Mouse (Mus musculus): ENCODE results near the gene Rabl6. TPM values are rescaled to one million over a fixed set of nuclear protein-coding genes. Genes with fewer than 3 reads are reported as not detected.
A peak's percentile ranks its signal among the peaks of the same experiment; 100 is the strongest.

Gene Rabl6
- polyA plus RNA-seq, 1 experiment from 2014 or later: 73.6 TPM

DNA sequence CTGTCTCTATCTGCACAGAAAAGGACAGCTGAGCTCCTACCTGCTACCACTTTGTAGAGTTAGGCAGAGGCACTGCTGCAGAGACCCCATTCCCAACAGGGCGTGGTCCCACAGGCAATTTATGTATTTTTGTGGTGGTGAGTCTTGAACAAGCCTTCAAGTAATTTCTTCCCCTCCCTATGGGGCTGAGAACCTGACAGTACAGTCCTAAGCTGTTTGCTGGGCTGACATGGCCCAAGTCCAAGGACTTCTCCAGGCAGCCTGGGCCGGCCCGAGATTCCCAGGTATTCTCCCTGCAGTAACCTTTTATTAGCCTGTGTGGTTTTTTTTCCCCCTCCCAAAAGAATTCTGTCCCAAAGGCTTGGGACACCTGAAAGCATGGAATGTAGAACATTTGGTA, 24.2 kb downstream of the Rabl6 start:
- peaks cover 30% of the 10 kb centered on the region for H3K4me1 ChIP-seq (replicated peaks; ENCODE audit: control insufficient read depth, insufficient read depth, low read length)
- ATAC-seq: no peak
- no peak overlapping the region for H3K4me3 ChIP-seq (replicated peaks; ENCODE audit: low read length)
- no peak overlapping the region for H3K9ac ChIP-seq (replicated peaks; ENCODE audit: low read depth, low read length)
- H3K27ac ChIP-seq (ENCODE audit: low read length): no peak overlapping the region
- WGBS: 97% methylated on average over 3 of the region's 3 CpGs
- peaks cover 20% of the 10 kb centered on the region for H3K27me3 ChIP-seq (replicated peaks; ENCODE audit: control insufficient read depth, insufficient read depth, low read length)
- no peaks in the 10 kb centered on the region for H3K9me3 ChIP-seq (ENCODE audit: control insufficient read depth, low read length)
- H3K36me3 ChIP-seq (ENCODE audit: control insufficient read depth, insufficient read depth): peaks cover 7% of the 10 kb centered on the region; the same call in 1 of the 2 replicates
- no peak overlapping the region for H3K4me2 ChIP-seq (ENCODE audit: low read length)

- 71% methylated on average over 4 of the region's 4 CpGs for WGBS
- Histone ChIP-seq H3K9ac (replicated peaks; ENCODE audit: low read depth, low read length) (no peak overlapping the region), H3K36me3 (ENCODE audit: control insufficient read depth, insufficient read depth) (peaks cover 7% of the 10 kb centered on the region; the same call in 1 of the 2 replicates), H3K27me3 (replicated peaks; ENCODE audit: control insufficient read depth, insufficient read depth, low read length) (peaks cover 26% of the 10 kb centered on the region), H3K27ac (ENCODE audit: low read length) (no peak overlapping the region), H3K4me1 (replicated peaks; ENCODE audit: control insufficient read depth, insufficient read depth, low read length) (peaks cover 31% of the 10 kb centered on the region), H3K4me3 (replicated peaks; ENCODE audit: low read length) (no peak overlapping the region), H3K9me3 (ENCODE audit: control insufficient read depth, low read length) (no peaks in the 10 kb centered on the region), H3K4me2 (ENCODE audit: low read length) (no peak overlapping the region)
- ATAC-seq: no peak
These were observed 24.8 kb downstream of the Rabl6 start for GRCm38 (mm10) chr2:25583571-25583970.

- ATAC-seq: no peak
- Histone ChIP-seq H3K27ac (ENCODE audit: low read length) (no peak overlapping the region), H3K36me3 (ENCODE audit: control insufficient read depth, insufficient read depth) (peaks cover 7% of the 10 kb centered on the region; the same call in 1 of the 2 replicates)
These were observed 25.2 kb downstream of the Rabl6 start for GRCm38 (mm10) chr2:25583120-25583481.

GRCm38 (mm10) chr2:25582466-25583119, 25.7 kb downstream of the Rabl6 start:
- Histone ChIP-seq H3K9ac (replicated peaks; ENCODE audit: low read depth, low read length) (no peak overlapping the region), H3K4me2 (ENCODE audit: low read length) (no peak overlapping the region), H3K9me3 (ENCODE audit: control insufficient read depth, low read length) (no peaks in the 10 kb centered on the region), H3K27me3 (replicated peaks; ENCODE audit: control insufficient read depth, insufficient read depth, low read length) (peaks cover 36% of the 10 kb centered on the region), H3K4me1 (replicated peaks; ENCODE audit: control insufficient read depth, insufficient read depth, low read length) (peaks cover 41% of the 10 kb centered on the region), H3K27ac (ENCODE audit: low read length) (no peak overlapping the region), H3K4me3 (replicated peaks; ENCODE audit: low read length) (no peak overlapping the region), H3K36me3 (ENCODE audit: control insufficient read depth, insufficient read depth) (peaks cover 7% of the 10 kb centered on the region; the same call in 1 of the 2 replicates)
- ATAC-seq: peak; percentile 32; the same call in 1 of the 2 replicates
- WGBS: 47% methylated on average over 12 of the region's 12 CpGs

More at GRCm38 (mm10) chr2:25583120-25583481, 25.2 kb downstream of the Rabl6 start:
- Histone ChIP-seq H3K27me3 (replicated peaks; ENCODE audit: control insufficient read depth, insufficient read depth, low read length) (peaks cover 31% of the 10 kb centered on the region), H3K4me1 (replicated peaks; ENCODE audit: control insufficient read depth, insufficient read depth, low read length) (peaks cover 36% of the 10 kb centered on the region), H3K9me3 (ENCODE audit: control insufficient read depth, low read length) (no peaks in the 10 kb centered on the region), H3K4me3 (replicated peaks; ENCODE audit: low read length) (no peak overlapping the region), H3K4me2 (ENCODE audit: low read length) (no peak overlapping the region), H3K9ac (replicated peaks; ENCODE audit: low read depth, low read length) (no peak overlapping the region)
- WGBS: 81% methylated on average over 6 of the region's 6 CpGs

DNA sequence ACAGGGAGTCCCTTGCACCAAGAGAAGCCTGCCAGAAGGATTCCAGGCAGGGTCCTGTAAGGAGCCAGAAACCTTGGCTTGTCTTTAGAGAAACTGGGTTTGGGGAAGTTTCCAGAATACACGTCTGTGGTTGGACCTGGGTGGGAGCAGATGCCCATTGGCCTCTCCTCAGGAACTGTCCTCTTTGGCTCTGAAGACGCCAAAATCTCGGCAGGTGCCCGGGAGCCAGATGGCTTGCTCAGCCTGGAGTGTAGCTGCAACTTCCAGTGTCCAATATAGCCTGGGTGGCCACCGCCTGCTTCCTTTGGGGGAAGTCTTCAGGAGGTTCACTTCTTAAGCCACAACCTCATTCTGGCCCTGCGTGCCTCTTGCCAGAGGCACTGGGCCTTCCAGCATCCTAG, 26.4 kb downstream of the Rabl6 start:
- no peak overlapping the region for H3K4me3 ChIP-seq (replicated peaks; ENCODE audit: low read length)
- 38% methylated on average over 6 of the region's 6 CpGs for WGBS
- H3K27me3 ChIP-seq (replicated peaks; ENCODE audit: control insufficient read depth, insufficient read depth, low read length): peaks cover 43% of the 10 kb centered on the region
- peak; percentile 8; the same call in 1 of the 2 replicates for ATAC-seq
- no peaks in the 10 kb centered on the region for H3K9me3 ChIP-seq (ENCODE audit: control insufficient read depth, low read length)
- H3K9ac ChIP-seq (replicated peaks; ENCODE audit: low read depth, low read length): no peak overlapping the region; the same call in 1 of the 2 replicates
- peaks cover 46% of the 10 kb centered on the region for H3K4me1 ChIP-seq (replicated peaks; ENCODE audit: control insufficient read depth, insufficient read depth, low read length)
- H3K27ac ChIP-seq (ENCODE audit: low read length): no peak overlapping the region
- H3K4me2 ChIP-seq (ENCODE audit: low read length): peak overlapping the region; percentile 76; the same call in 1 of the 2 replicates
- peaks cover 7% of the 10 kb centered on the region; the same call in 1 of the 2 replicates for H3K36me3 ChIP-seq (ENCODE audit: control insufficient read depth, insufficient read depth)

DNA sequence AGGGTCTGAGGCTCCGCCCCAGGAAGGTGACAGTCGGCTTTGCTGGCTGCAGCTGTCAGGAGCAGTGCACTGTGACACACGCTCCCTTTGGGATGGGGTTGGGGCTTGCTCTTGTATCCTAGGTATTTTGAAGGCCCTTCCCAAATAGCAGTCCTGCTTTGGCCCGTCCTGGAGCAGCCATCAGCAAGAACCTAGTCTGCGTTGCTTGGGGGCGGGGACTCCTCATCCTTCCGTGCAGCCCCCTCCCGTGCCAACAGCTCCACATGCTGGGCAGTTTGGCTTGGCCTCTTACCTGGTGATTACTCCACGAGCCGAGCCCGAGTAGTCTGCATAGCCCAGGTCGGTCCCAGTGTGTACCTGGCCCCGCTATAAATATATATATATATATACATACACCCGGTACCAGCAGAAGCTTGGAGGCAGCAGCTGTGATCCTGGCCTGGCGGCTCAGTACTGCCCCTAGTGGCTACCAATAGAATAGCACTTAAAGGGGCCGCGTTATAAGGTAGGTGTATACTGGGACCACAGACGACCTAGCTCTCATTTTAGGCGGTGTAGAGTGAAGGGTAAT, 26.9 kb downstream of the Rabl6 start, which contains the start of gene Ajm1:
Ajm1 (minus strand) TSS at position 464 of the 571 bp plus-strand sequence.
- no peaks in the 10 kb centered on the region for H3K9me3 ChIP-seq (ENCODE audit: control insufficient read depth, low read length)
- H3K27ac ChIP-seq (ENCODE audit: low read length): no peak within 1 kb of the TSS
- WGBS: 6% methylated on average over 19 of the region's 19 CpGs
- H3K4me3 ChIP-seq (replicated peaks; ENCODE audit: low read length): peak within 1 kb of the TSS; percentile 58
- peak; percentile 80 for ATAC-seq
- peaks cover 48% of the 10 kb centered on the region for H3K27me3 ChIP-seq (replicated peaks; ENCODE audit: control insufficient read depth, insufficient read depth, low read length)
- peak within 1 kb of the TSS; percentile 71 for H3K9ac ChIP-seq (replicated peaks; ENCODE audit: low read depth, low read length)
- peaks cover 46% of the 10 kb centered on the region for H3K4me1 ChIP-seq (replicated peaks; ENCODE audit: control insufficient read depth, insufficient read depth, low read length)
- H3K4me2 ChIP-seq (ENCODE audit: low read length): peak within 1 kb of the TSS; percentile 76
- H3K36me3 ChIP-seq (ENCODE audit: control insufficient read depth, insufficient read depth): peaks cover 7% of the 10 kb centered on the region; the same call in 1 of the 2 replicates

GRCm38 (mm10) chr2:25580621-25581101, 27.7 kb downstream of the Rabl6 start:
- peak overlapping the region; percentile 71 for H3K9ac ChIP-seq (replicated peaks; ENCODE audit: low read depth, low read length)
- peaks cover 54% of the 10 kb centered on the region for H3K27me3 ChIP-seq (replicated peaks; ENCODE audit: control insufficient read depth, insufficient read depth, low read length)
- peak overlapping the region; percentile 76 for H3K4me2 ChIP-seq (ENCODE audit: low read length)
- peaks cover 50% of the 10 kb centered on the region for H3K4me1 ChIP-seq (replicated peaks; ENCODE audit: control insufficient read depth, insufficient read depth, low read length)
- H3K36me3 ChIP-seq (ENCODE audit: control insufficient read depth, insufficient read depth): 0 out of 2 replicates have a peak, but pooled peaks cover 3% of the 10 kb centered on the region
- no peak overlapping the region for H3K27ac ChIP-seq (ENCODE audit: low read length)
- 42% methylated on average over 6 of the region's 6 CpGs for WGBS
- peak overlapping the region; percentile 58 for H3K4me3 ChIP-seq (replicated peaks; ENCODE audit: low read length)
- ATAC-seq: 0 out of 2 replicates have a peak, but pooled peaks have one; percentile 0
- no peaks in the 10 kb centered on the region for H3K9me3 ChIP-seq (ENCODE audit: control insufficient read depth, low read length)

- peaks cover 55% of the 10 kb centered on the region for H3K4me1 ChIP-seq (replicated peaks; ENCODE audit: control insufficient read depth, insufficient read depth, low read length)
- H3K36me3 ChIP-seq (ENCODE audit: control insufficient read depth, insufficient read depth): 0 out of 2 replicates have a peak, but pooled peaks cover 3% of the 10 kb centered on the region
- H3K4me2 ChIP-seq (ENCODE audit: low read length): no peak overlapping the region; the same call in 1 of the 2 replicates
- 6% methylated on average over 27 of the region's 27 CpGs for WGBS
- H3K9me3 ChIP-seq (ENCODE audit: control insufficient read depth, low read length): no peaks in the 10 kb centered on the region
- H3K9ac ChIP-seq (replicated peaks; ENCODE audit: low read depth, low read length): no peak overlapping the region
- peak overlapping the region; percentile 17; the same call in 1 of the 2 replicates for H3K4me3 ChIP-seq (replicated peaks; ENCODE audit: low read length)
- H3K27me3 ChIP-seq (replicated peaks; ENCODE audit: control insufficient read depth, insufficient read depth, low read length): peaks cover 54% of the 10 kb centered on the region
- H3K27ac ChIP-seq (ENCODE audit: low read length): no peak overlapping the region
- no peak for ATAC-seq
These were observed 28.4 kb downstream of the Rabl6 start for GRCm38 (mm10) chr2:25579737-25580460.
